In the genomic region with DNA sequence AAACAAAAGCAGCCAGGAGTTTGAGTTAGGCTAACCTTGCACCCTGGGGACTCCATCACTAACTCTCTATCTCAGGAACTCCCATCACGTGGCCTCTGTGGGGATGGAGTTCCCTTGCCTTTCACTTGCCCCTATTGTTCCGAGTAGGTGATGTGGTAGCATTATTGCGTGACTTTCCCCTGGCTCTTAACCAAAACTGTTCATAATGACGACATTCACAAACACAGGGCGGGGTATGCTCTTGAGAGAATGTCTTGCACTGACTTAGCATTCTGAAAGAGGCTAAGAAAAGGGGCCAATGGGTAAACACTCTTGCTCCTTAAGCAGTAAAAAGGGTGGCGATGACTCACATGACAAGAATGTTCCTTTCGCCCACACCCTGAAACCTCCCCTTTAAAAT, we compare ENCODE assay signal across 12 mouse cellular contexts. TPM values are rescaled to one million over a fixed set of nuclear protein-coding genes. Genes with fewer than 3 reads are reported as not detected.
DNase-seq lines count a peak whose midpoint lies in the region; ATAC-seq and TF ChIP-seq lines count a peak whose summit lies in the region.
"Had no signal": no experiment of that assay in that cellular context is flagged by ENCODE, and none has a peak within 500 bp of the region (broad histone marks: within the 10 kb centered on the region; RNA-seq: fewer than 3 reads in every experiment).

No protein-coding gene starts in this region.

- H3K4me2 ChIP-seq in lung, embryonic 14.5 days: no peak overlapping the region
- H3K4me2 ChIP-seq: limb, embryonic 13.5 days had no signal

- H3K36me3 ChIP-seq in lung, embryonic 14.5 days (ENCODE audit: insufficient read depth): no peaks in the 10 kb centered on the region
- H3K36me3 ChIP-seq: limb, embryonic 13.5 days had no signal

- H3K4me3 ChIP-seq in lung, embryonic 14.5 days (ENCODE audit: low read depth, low read length): no peak overlapping the region
- H3K4me3 ChIP-seq: layer of hippocampus, adult 2 months; limb, embryonic 13.5 days; megakaryocyte, embryonic 14.5 days had no signal

- H3K4me1 ChIP-seq in lung, embryonic 14.5 days (ENCODE audit: insufficient read depth): no peaks in the 10 kb centered on the region
- H3K4me1 ChIP-seq: limb, embryonic 13.5 days had no signal

- WGBS in lung, embryonic 14.5 days: 60% methylated on average over 7 of the region's 7 CpGs

- H3K9ac ChIP-seq in lung, embryonic 14.5 days: no peak overlapping the region
- H3K9ac ChIP-seq: limb, embryonic 13.5 days had no signal

- DNase-seq in urinary bladder, postnatal 36 days (ENCODE audit: low spot score in 2 of 2): peak; percentile 3 to 11
- no peak for DNase-seq in urinary bladder, postnatal 4 days (ENCODE audit: low spot score in 2 of 2)
- peak; percentile 47 for DNase-seq in adipocyte (ENCODE audit: low spot score)
- peak; percentile 49 for DNase-seq in lung, embryonic 14.5 days
- no peak for DNase-seq in adrenal gland, postnatal 4 days (ENCODE audit: low spot score in 2 of 2)
- no peak for DNase-seq in kidney, postnatal 14 days
- DNase-seq in right cerebral cortex, postnatal 10 days (ENCODE audit: low spot score in 2 of 2): no peak
- DNase-seq: right cerebral cortex, adult 18-20 months had no signal

- TF ChIP-seq CTCF in lung, embryonic 14.5 days (IDR thresholded peaks at IDR 0.05; ENCODE audit: low read depth): no peak

- H3K9me3 ChIP-seq in lung, embryonic 14.5 days (ENCODE audit: low read depth, low read length): no peaks in the 10 kb centered on the region
- H3K9me3 ChIP-seq: limb, embryonic 13.5 days; megakaryocyte, embryonic 14.5 days had no signal

- ATAC-seq in lung, embryonic 14.5 days (ENCODE audit: insufficient read depth): peak; percentile 81
- ATAC-seq: hindbrain, postnatal 0 days had no signal

- no peaks in the 10 kb centered on the region for H3K27me3 ChIP-seq in lung, embryonic 14.5 days (ENCODE audit: insufficient read depth, low read length)
- H3K27me3 ChIP-seq: limb, embryonic 13.5 days; megakaryocyte, embryonic 14.5 days had no signal

- H3K27ac ChIP-seq in lung, embryonic 14.5 days (ENCODE audit: low read depth): no peak overlapping the region
- H3K27ac ChIP-seq: hindbrain, postnatal 0 days; layer of hippocampus, adult 2 months; limb, embryonic 13.5 days had no signal

RNA-seq across cellular contexts. Expression of a gene that starts 15.5 kb away (rescaled TPM):
- 0.09 and 0.15 TPM in 2 replicates for polyA plus RNA-seq in lung, embryonic 14.5 days (2014; fragmentation: Nextera tagmentation; extraction: Ambion mirVana)
- under 1 TPM; 0.31 to 0.45 TPM for total RNA-seq in adrenal gland, postnatal 4 days (2021)

Comparison
In these comparisons a context has a peak if more than half of its experiments do, and no peak if none do; other contexts are left out.
1. DNase-seq: peak in urinary bladder, postnatal 36 days (2 of 2), adipocyte (single experiment) and lung, embryonic 14.5 days (single experiment); none in urinary bladder, postnatal 4 days (0 of 2), adrenal gland, postnatal 4 days (0 of 2), kidney, postnatal 14 days (single experiment) and right cerebral cortex, postnatal 10 days (0 of 2).